Mouse (Mus musculus): ENCODE data around the gene Hip1r. TPM values are rescaled to one million over a fixed set of nuclear protein-coding genes. Genes with fewer than 3 reads are reported as not detected.

The Hip1r gene
- total RNA-seq, 1 experiment from 2014 or later: 144 TPM

DNA sequence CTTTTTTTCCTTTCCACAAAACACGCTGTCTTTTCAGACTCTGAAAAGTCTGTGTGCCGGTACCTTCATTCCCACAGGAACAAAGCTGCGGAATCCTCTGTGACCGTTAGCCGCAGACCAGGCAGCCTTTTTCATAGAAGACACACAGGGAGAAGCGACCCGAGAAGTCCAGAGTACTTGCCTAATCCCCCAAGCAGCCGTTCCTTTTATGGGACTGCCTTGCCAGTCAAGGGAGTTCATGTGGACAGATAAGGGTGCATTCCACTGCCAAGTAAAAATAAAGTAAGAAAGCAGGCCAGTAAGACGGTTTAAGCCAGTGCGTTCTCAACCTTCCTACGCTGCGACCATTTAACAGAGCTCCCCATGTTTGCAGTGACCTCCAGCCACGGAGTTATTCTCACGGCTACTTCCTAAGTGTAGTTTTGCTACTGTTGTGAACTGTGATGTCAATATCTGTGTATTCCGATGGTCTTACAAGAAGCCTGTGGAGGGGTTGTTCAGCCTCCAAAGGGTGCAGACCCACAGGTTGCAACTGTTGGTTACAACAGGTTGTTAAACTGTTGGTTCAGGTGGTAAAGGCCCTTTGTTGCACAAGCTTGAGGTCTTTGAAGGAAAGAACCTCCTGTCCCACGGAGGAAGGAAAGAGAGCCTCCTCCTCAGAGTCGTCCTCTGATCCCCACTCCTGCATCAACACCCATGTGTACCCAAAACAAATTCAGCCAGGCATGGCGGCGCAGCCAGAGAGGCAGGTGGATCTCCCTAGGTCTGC, 54.5 kb downstream of the Hip1r start:
- no peak for ATAC-seq (ENCODE audit: extremely low read depth, insufficient number of reproducible peaks, low FRiP score, poor library complexity, severe bottlenecking)

- ATAC-seq (ENCODE audit: extremely low read depth, insufficient number of reproducible peaks, low FRiP score, poor library complexity, severe bottlenecking): no peak
Observed at GRCm38 (mm10) chr5:124028680-124029079, 55.3 kb downstream of the Hip1r start.

GRCm38 (mm10) chr5:124029220-124030035, 56.0 kb downstream of the Hip1r start:
- ATAC-seq (ENCODE audit: extremely low read depth, insufficient number of reproducible peaks, low FRiP score, poor library complexity, severe bottlenecking): no peak

- no peak for ATAC-seq (ENCODE audit: extremely low read depth, insufficient number of reproducible peaks, low FRiP score, poor library complexity, severe bottlenecking)
Observed at GRCm38 (mm10) chr5:124030386-124031067, 57.1 kb downstream of the Hip1r start.

- no peak for ATAC-seq (ENCODE audit: extremely low read depth, insufficient number of reproducible peaks, low FRiP score, poor library complexity, severe bottlenecking)
Observed at GRCm38 (mm10) chr5:124031068-124031955, 57.9 kb downstream of the Hip1r start.

GRCm38 (mm10) chr5:124032001-124032508, 58.6 kb downstream of the Hip1r start, which contains the start of gene Vps37b:
Vps37b (minus strand) TSS chr5:124032270.
- peak; percentile 59 for ATAC-seq (ENCODE audit: extremely low read depth, insufficient number of reproducible peaks, low FRiP score, poor library complexity, severe bottlenecking)

DNA sequence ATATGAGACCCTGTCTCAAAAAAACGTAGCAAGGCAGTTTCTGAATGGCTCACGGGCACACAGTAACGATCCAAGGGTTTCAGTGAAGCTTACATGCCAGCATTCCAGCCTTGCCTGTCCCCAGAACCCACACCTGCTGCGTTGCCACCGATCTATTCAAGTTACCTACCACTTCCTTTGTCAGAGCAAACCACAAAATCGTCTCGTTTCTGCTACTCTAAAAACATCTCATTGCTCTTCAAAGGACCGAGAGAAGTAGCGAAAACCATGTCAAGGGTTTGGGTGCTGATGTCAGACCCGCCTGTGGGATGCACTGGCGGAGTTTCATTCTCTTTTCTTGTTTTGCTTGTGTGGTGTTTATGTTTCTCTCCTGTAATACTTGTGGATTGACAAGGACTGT, 61.0 kb downstream of the Hip1r start:
- peak; percentile 28; the same call in 1 of the 2 replicates for ATAC-seq (ENCODE audit: extremely low read depth, insufficient number of reproducible peaks, low FRiP score, poor library complexity, severe bottlenecking)

- no peak for ATAC-seq (ENCODE audit: extremely low read depth, insufficient number of reproducible peaks, low FRiP score, poor library complexity, severe bottlenecking)
Observed at GRCm38 (mm10) chr5:124035406-124035805, 62.0 kb downstream of the Hip1r start.

DNA sequence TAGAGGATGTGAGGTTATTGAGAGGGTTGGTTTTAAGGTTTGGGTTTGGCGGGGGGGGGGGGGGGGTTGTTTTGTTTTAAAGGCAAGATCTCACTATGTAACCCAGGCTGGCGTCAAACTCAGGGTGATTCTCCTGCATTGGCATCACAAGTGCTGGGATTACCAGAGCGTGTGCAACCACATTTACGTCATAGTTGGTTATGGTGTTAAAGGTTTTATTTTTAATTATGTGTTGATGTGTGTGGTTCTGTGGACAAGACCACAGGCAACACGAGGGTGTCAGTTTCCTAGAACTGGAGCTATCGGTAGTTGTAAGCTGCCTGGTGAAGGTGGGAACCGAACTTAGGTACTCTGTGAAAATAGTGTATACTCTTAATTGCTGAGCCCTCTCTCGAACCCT, 62.4 kb downstream of the Hip1r start:
- ATAC-seq (ENCODE audit: extremely low read depth, insufficient number of reproducible peaks, low FRiP score, poor library complexity, severe bottlenecking): peak; percentile 63

- ATAC-seq (ENCODE audit: extremely low read depth, insufficient number of reproducible peaks, low FRiP score, poor library complexity, severe bottlenecking): no peak
Observed at GRCm38 (mm10) chr5:124036341-124036740, 62.9 kb downstream of the Hip1r start.

GRCm38 (mm10) chr5:124036836-124037235, 63.4 kb downstream of the Hip1r start:
- ATAC-seq (ENCODE audit: extremely low read depth, insufficient number of reproducible peaks, low FRiP score, poor library complexity, severe bottlenecking): no peak

- no peak for ATAC-seq (ENCODE audit: extremely low read depth, insufficient number of reproducible peaks, low FRiP score, poor library complexity, severe bottlenecking)
Observed at GRCm38 (mm10) chr5:124039602-124040001, 66.2 kb downstream of the Hip1r start.

GRCm38 (mm10) chr5:124041097-124041496, 67.7 kb downstream of the Hip1r start:
- ATAC-seq (ENCODE audit: extremely low read depth, insufficient number of reproducible peaks, low FRiP score, poor library complexity, severe bottlenecking): no peak

GRCm38 (mm10) chr5:124043212-124043978, 70.0 kb downstream of the Hip1r start:
- no peak for ATAC-seq (ENCODE audit: extremely low read depth, insufficient number of reproducible peaks, low FRiP score, poor library complexity, severe bottlenecking)

DNA sequence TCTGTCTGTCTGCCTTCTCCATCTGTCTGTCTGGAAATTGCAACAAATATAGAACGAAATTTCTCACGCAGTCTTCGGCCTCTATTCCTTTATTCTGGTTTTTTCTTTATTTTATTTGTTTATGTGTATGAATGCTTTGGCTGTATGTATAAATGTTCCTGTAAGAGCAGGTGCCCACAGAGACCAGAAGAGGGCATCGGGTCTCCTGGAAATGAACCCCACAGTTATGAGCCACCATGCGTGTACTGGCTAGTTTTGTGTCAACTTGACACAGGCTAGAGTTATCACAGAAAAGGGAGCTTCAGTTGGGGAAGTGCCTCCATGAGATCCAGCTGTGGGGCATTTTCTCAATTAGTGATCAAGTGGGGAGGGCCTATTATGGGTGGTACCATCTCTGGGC, 70.6 kb downstream of the Hip1r start:
- ATAC-seq (ENCODE audit: extremely low read depth, insufficient number of reproducible peaks, low FRiP score, poor library complexity, severe bottlenecking): no peak

- ATAC-seq (ENCODE audit: extremely low read depth, insufficient number of reproducible peaks, low FRiP score, poor library complexity, severe bottlenecking): no peak
Observed at GRCm38 (mm10) chr5:124045453-124046010, 72.1 kb downstream of the Hip1r start.

DNA sequence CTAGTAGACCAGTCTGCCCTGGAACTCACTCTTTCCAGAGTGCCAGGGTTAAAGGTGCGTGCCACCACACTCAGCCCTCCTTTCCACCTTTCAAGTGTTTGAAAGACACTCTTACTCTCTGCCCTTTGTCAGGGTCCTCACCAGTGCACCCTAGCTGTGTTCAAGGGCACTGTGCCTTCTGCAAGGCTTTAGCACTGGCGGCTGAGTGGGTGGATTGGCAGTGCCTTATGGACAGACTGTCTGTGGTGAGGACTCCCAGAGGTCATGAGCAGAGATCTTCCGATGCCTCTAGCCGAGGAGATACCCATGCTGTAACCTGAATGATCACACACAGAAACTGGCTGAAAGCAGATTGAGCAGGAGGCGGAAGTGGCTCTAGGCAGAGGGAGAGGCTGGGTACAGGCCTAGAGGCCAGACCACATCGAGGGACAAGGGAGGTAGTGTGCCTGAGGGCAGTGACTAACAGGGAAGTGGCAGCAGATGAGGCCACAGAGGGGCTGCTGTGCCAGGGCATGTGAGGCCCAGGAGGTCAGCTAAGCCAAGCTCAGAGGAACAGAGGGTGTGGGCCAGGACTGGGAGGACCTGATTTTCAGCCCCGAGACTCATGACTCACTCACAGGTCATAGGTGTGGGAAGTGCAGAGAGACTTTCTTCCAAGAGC, 73.4 kb downstream of the Hip1r start:
- peak; percentile 65 for ATAC-seq (ENCODE audit: extremely low read depth, insufficient number of reproducible peaks, low FRiP score, poor library complexity, severe bottlenecking)
